In the genomic region with DNA sequence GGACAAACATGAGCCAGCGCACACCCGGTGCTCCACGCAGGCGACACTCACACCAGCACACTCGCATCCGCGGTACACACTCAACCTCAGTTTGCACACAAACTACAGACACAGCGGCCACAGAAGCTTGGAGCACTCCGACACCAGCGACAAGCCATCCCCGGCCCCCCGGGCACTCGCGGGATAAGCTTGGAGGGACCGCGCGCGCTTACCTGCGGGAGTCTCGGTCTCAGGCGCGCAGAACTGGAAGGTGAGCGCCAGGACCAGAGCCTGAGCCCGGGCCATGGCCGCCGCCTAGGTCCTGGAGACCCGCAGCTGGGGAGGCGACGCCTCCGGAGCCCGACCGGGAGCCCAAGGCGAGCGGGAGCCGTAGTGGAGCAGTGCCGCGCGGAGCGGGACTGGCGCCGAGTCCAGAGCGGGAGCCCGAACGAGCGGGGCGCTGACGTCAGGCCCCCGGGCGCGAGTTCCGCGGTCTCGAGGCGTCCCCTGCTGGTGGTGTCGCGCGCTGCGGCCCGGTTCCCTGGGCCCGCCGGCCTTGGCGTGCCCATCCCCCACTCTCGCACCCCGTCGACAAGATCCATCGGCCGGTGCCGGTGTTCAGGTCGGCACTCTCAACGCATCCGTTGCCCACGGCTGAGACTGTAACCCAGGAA, we compare ENCODE assay signal across 8 mouse cellular contexts. TPM values are rescaled to one million over a fixed set of nuclear protein-coding genes. Genes with fewer than 3 reads are reported as not detected.
DNase-seq lines count a peak whose midpoint lies in the region; ATAC-seq and TF ChIP-seq lines count a peak whose summit lies in the region.

A gene (minus strand): TSS at position 417 of the 653 bp plus-strand sequence.

- peak; percentile 88 for DNase-seq in embryo, embryonic 10.5 days (ENCODE audit: low spot score)
- DNase-seq in gonadal fat pad, adult 2 months (ENCODE audit: low read depth): no peak
- DNase-seq in left cerebral cortex, postnatal 4 days: peak; percentile 91
- peak; percentile 56 for DNase-seq in skeletal muscle tissue, adult 2 months (ENCODE audit: low read depth, low spot score)

- peaks cover 26% of the 10 kb centered on the region for H3K27me3 ChIP-seq in intestine, postnatal 0 days (replicated peaks; ENCODE audit: control insufficient read depth, insufficient read depth, low read length)
- H3K27me3 ChIP-seq in midbrain, embryonic 12.5 days: peaks cover 85% of the 10 kb centered on the region

- H3K4me1 ChIP-seq in intestine, postnatal 0 days (replicated peaks; ENCODE audit: control insufficient read depth, insufficient read depth, low read length): no peaks in the 10 kb centered on the region; the same call in 1 of the 2 replicates
- H3K4me1 ChIP-seq in midbrain, embryonic 12.5 days: peaks cover 28% of the 10 kb centered on the region

- intact Hi-C loops in left cerebral cortex, postnatal 4 days (cut with DNase I): loop anchor here (2.0 to 10.0 kb wide), 4 partner anchors 113 to 877 kb away; no protein-coding TSS in a partner anchor

- peak within 1 kb of the TSS; percentile 98 for H3K4me2 ChIP-seq in intestine, postnatal 0 days (replicated peaks; ENCODE audit: low read depth)
- peak within 1 kb of the TSS; percentile 98 for H3K4me2 ChIP-seq in midbrain, embryonic 12.5 days (replicated peaks)

- peak; percentile 86 for ATAC-seq in activated CD4-positive, CD25-positive, alpha-beta regulatory T cell, adult 4 months
- ATAC-seq in intestine, postnatal 0 days: peak; percentile 71
- ATAC-seq in midbrain, embryonic 12.5 days (ENCODE audit: low FRiP score, low read depth): peak; percentile 86
- ATAC-seq in erythroid progenitor cell, adult 5-6 weeks (replicated peaks; ENCODE audit: low FRiP score, poor library complexity, severe bottlenecking): no peak; the same call in 1 of the 2 replicates

- no peak within 1 kb of the TSS for H3K27ac ChIP-seq in intestine, postnatal 0 days (ENCODE audit: low read depth, low read length)
- no peak within 1 kb of the TSS; the same call in 1 of the 2 replicates for H3K27ac ChIP-seq in midbrain, embryonic 12.5 days (replicated peaks)

- WGBS in intestine, postnatal 0 days: under 1% methylated on average over 53 of the region's 72 CpGs
- under 1% methylated on average over 72 of the region's 72 CpGs for WGBS in midbrain, embryonic 12.5 days

- H3K36me3 ChIP-seq in intestine, postnatal 0 days (ENCODE audit: control insufficient read depth, insufficient read depth): no peaks in the 10 kb centered on the region
- H3K36me3 ChIP-seq in midbrain, embryonic 12.5 days: no peaks in the 10 kb centered on the region

- peak within 1 kb of the TSS; percentile 67 for H3K4me3 ChIP-seq in intestine, postnatal 0 days (ENCODE audit: low read depth, low read length)
- H3K4me3 ChIP-seq in midbrain, embryonic 12.5 days: peak within 1 kb of the TSS; percentile 72

- H3K9me3 ChIP-seq in intestine, postnatal 0 days (ENCODE audit: control insufficient read depth): no peaks in the 10 kb centered on the region
- no peaks in the 10 kb centered on the region for H3K9me3 ChIP-seq in midbrain, embryonic 12.5 days

- peak within 1 kb of the TSS; percentile 65 for H3K9ac ChIP-seq in intestine, postnatal 0 days (ENCODE audit: low read depth, low read length)
- H3K9ac ChIP-seq in midbrain, embryonic 12.5 days (replicated peaks): peak within 1 kb of the TSS; percentile 81

- TF ChIP-seq CTCF in intestine, postnatal 0 days (IDR thresholded peaks at IDR 0.05; ENCODE audit: low read depth): peak; percentile 100

RNA-seq across cellular contexts. Expression of the gene that starts here (rescaled TPM):
- under 1 TPM in 1 of 2 experiments, not detected in 1; 0.10 TPM for polyA plus RNA-seq in activated CD4-positive, CD25-positive, alpha-beta regulatory T cell, adult 4 months (2017; shearing (Covaris generic))
- polyA plus RNA-seq in gonadal fat pad, adult 2 months (2012; rRNA removed): 10.0 and 11.5 TPM in 2 replicates
- 2.3 TPM in 2 replicates for polyA plus RNA-seq in intestine, postnatal 0 days (2015; fragmentation: Nextera tagmentation; extraction: Ambion mirVana)
- 10 to 100 TPM; 44.0 to 54.1 TPM for total RNA-seq in left cerebral cortex, postnatal 4 days (2021)
- 19.4 and 30.6 TPM in 2 replicates for polyA plus RNA-seq in midbrain, embryonic 12.5 days (2016; fragmentation: Nextera tagmentation; extraction: Ambion mirVana)
- total RNA-seq in erythroid progenitor cell, adult 5-6 weeks (2015; ENCODE audit: low replicate concordance): 11.2 TPM in 1 of 2 replicates, not detected in the other
- 0.38 TPM in 1 of 2 replicates, not detected in the other for total RNA-seq in erythroid progenitor cell, adult 5-6 weeks (2017; ENCODE audit: low replicate concordance)

Comparison
In these comparisons a context has a peak if more than half of its experiments do, and no peak if none do; other contexts are left out.
1. Peak in ATAC-seq in activated CD4-positive, CD25-positive, alpha-beta regulatory T cell, adult 4 months; RNA of the gene not detected or under 1 TPM.